Mouse (Mus musculus): ENCODE measurements around the gene Mob3c. TPM values are rescaled to one million over a fixed set of nuclear protein-coding genes. Genes with fewer than 3 reads are reported as not detected.

Mob3c gene
- polyA plus RNA-seq, 1 experiment from 2014 or later: 9.4 TPM

DNA sequence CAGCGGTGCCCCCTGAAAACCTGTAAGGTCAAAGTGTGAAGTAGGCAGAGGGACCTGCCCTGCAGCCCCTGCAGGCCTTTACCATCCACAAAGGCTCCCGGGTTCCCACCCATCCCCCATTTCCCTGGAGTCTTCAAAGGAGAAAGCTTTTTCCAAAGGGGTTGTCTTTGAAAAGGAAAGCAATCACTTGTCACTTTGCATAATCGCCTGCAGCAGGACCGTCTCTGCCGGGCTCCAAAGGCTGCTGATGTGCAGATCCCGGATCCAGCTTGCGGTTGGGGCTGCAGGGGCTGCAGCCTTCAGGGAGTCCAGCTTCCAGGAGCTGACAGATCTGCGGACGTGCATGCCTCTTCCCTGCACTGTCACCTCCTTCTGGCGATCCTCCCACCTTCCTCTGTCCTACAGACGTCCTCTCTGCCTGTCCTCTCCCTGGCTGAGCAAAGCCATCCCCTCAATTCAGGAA is 50.4 kb downstream of the Mob3c start:
- no peak for DNase-seq (ENCODE audit: low spot score)

DNA sequence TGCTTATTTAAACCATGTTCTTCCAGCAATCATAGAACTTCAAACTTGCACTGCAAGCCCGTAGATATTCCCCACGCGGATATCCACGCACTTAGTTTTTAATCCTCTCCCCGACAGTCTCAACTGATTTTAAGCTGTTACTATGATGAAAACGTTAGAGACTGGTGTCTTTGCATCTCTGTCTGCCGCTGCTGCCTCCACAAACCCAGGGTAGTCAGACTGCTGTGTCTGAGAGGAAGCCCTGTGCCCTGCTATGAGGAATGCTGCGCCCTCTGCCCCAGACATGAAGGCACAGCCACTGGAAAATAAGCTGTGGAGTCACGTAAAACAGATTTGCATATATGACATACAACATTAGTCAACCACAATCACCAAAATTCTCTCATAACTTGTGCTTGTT is 50.9 kb downstream of the Mob3c start:
- no peak for DNase-seq (ENCODE audit: low spot score)

DNA sequence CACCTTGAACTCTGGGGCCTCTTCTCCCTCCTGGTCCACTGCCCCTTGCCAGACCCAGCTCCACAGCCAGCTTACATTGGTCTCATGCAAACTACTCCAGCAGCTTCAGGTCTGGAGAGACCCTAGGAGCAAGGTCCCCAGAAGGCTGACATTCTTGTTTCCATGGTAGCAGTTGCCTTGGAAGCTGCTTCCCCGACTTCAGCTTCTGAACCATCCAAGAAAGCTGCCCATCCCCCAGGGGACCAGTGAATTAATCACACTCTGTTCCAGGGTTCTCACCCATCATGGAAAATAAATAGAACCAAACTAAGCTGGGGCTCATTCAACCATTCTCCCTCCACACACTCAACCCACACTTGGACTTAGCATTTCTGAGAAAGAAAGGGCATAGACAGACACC is 53.3 kb downstream of the Mob3c start:
- no peak for DNase-seq (ENCODE audit: low spot score)

DNA sequence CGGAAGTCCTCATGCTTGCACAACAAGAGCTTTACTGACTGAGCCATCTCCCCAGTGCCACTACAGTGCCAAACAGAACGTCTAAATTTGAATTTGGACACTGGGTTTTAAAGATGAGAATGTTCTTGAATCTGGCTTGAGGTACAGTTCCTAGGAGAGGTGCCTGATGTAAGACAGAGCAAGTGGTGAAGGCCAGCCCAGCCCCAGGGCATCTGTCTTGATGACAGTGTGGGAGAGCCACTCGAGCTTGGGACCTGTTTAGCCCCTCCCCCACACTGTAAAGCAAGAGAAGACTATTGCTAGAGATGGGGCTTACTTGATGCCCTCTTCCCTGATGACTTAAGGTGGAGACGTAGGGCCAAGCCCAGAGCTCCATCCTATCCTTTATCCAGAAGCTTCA is 54.3 kb downstream of the Mob3c start:
- DNase-seq (ENCODE audit: low spot score): no peak

DNA sequence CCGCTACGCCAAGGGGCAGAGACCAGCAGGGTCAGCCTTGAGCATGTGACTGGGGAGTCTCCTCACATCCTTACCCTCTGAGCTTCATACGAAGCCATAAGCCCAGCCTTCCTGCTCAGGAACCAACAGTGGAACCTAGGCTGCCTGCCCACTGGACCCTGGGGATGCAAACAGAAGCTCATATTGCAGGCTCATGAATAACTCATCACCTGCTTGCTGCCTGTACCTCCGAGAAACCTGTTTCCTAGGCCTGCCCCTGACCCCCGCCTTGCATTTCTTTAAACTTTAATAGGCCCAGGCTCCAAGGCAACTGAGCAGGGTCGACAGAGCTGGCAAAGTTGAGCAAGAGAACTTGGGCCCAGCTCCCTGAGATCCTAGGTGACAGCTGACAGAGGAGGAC is 56.1 kb downstream of the Mob3c start, which contains the start of gene Kncn:
Kncn (plus strand) TSS at position 379 of the 400 bp plus-strand sequence.
- no peak for DNase-seq (ENCODE audit: low spot score)

Other genes with a start within 250 kb of the Mob3c start
- gene Cyp4a32, start 227.1 kb upstream of the Mob3c start, polyA plus RNA-seq (2015; fragmentation: Nextera tagmentation; extraction: Ambion mirVana): not detected in 2 replicates
- gene Cyp4b1, start 180.4 kb upstream of the Mob3c start, polyA plus RNA-seq (2015; fragmentation: Nextera tagmentation; extraction: Ambion mirVana): 3.4 and 3.5 TPM in 2 replicates
- 24.5 and 28.3 TPM in 2 replicates for gene Efcab14, start 90.3 kb upstream of the Mob3c start, polyA plus RNA-seq (2015; fragmentation: Nextera tagmentation; extraction: Ambion mirVana)
- 0.27 and 0.35 TPM in 2 replicates for gene Tex38, start 47.1 kb upstream of the Mob3c start, polyA plus RNA-seq (2015; fragmentation: Nextera tagmentation; extraction: Ambion mirVana)
- 42.7 and 51.1 TPM in 2 replicates for gene Atpaf1, start 43.3 kb upstream of the Mob3c start, polyA plus RNA-seq (2015; fragmentation: Nextera tagmentation; extraction: Ambion mirVana)
- gene Mknk1, start 11.1 kb downstream of the Mob3c start, polyA plus RNA-seq (2015; fragmentation: Nextera tagmentation; extraction: Ambion mirVana): 41.3 and 42.5 TPM in 2 replicates
- gene Kncn, start 56.3 kb downstream of the Mob3c start, polyA plus RNA-seq (2015; fragmentation: Nextera tagmentation; extraction: Ambion mirVana): not detected in 2 replicates
- not detected in 2 replicates for gene 6430628N08Rik, start 62.6 kb downstream of the Mob3c start, polyA plus RNA-seq (2015; fragmentation: Nextera tagmentation; extraction: Ambion mirVana)
- 0.04 and 0.05 TPM in 2 replicates for gene Dmbx1, start 111.8 kb downstream of the Mob3c start, polyA plus RNA-seq (2015; fragmentation: Nextera tagmentation; extraction: Ambion mirVana)
- gene Faah, start 189.8 kb downstream of the Mob3c start, polyA plus RNA-seq (2015; fragmentation: Nextera tagmentation; extraction: Ambion mirVana): 3.9 and 4.7 TPM in 2 replicates
- gene Nsun4, start 225.8 kb downstream of the Mob3c start, polyA plus RNA-seq (2015; fragmentation: Nextera tagmentation; extraction: Ambion mirVana): 17.9 and 18.6 TPM in 2 replicates
- gene Uqcrh, start 247.0 kb downstream of the Mob3c start, polyA plus RNA-seq (2015; fragmentation: Nextera tagmentation; extraction: Ambion mirVana): 652 and 689 TPM in 2 replicates
- 41.6 and 42.1 TPM in 2 replicates for gene Lrrc41, start 247.2 kb downstream of the Mob3c start, polyA plus RNA-seq (2015; fragmentation: Nextera tagmentation; extraction: Ambion mirVana)